Mouse (Mus musculus): ENCODE results near the gene Npnt.

- TF ChIP-seq USF1 (IDR thresholded peaks at IDR 0.05; ENCODE audit: low read depth): no peak
- TF ChIP-seq MAX (IDR thresholded peaks at IDR 0.05; ENCODE audit: low read depth): no peak
- no peak for TF ChIP-seq POLR2A (IDR thresholded peaks at IDR 0.05; ENCODE audit: insufficient read length, low read depth)
- TF ChIP-seq REST (IDR thresholded peaks at IDR 0.05; ENCODE audit: insufficient read depth, insufficient read length): no peak
- TF ChIP-seq CEBPB (IDR thresholded peaks at IDR 0.05; ENCODE audit: insufficient read depth, poor library complexity, severe bottlenecking): no peak
- TF ChIP-seq E2F4 (IDR thresholded peaks at IDR 0.05; ENCODE audit: insufficient read depth): no peak
- no peak for TF ChIP-seq MYOD1 (IDR thresholded peaks at IDR 0.05; ENCODE audit: control insufficient read depth in 1 of 3, insufficient read length in 2 of 3, low read depth in 2 of 3)
- no peak for TF ChIP-seq TCF12 (IDR thresholded peaks at IDR 0.05; ENCODE audit: insufficient read depth, poor library complexity, severe bottlenecking)
These were observed 34.4 kb downstream of the Npnt start for GRCm38 (mm10) chr3:132915661-132916060.
